Mouse (Mus musculus): Measurements from ENCODE around the gene Sv2a.

GRCm38 (mm10) chr3:96243921-96244572, 63.1 kb downstream of the Sv2a start:
- TF ChIP-seq MAFK (IDR thresholded peaks at IDR 0.05; ENCODE audit: insufficient read depth, low read depth, low read length) (no peak), ZC3H11A (IDR thresholded peaks at IDR 0.05; ENCODE audit: borderline replicate concordance, low read depth, low read length) (no peak), ZNF384 (IDR thresholded peaks at IDR 0.05; ENCODE audit: low read depth, low read length) (no peak), HCFC1 (IDR thresholded peaks at IDR 0.05; ENCODE audit: borderline replicate concordance, insufficient read depth, low read length) (no peak)

Data from ES-E14 (cell line).